Mouse (Mus musculus) kidney, postnatal 0 days (tissue): Measurements from ENCODE around the gene Rxylt1. TPM values are rescaled to one million over a fixed set of nuclear protein-coding genes. Genes with fewer than 3 reads are reported as not detected.

Source experiments
- ATAC-seq: fragments of 200-750 bp; cut with Nextera tagmentation; replicated peaks from 2 replicates; pipeline ENCODE4 v1.8.0; 2017; ENCODE audit warnings: low read depth, moderate number of reproducible peaks, moderate TSS enrichment, moderate library complexity; ENCODE audit not compliant: low FRiP score
- DNase-seq: peaks from one replicate; pipeline ENCODE4 v3.0.0-alpha.2; 2016; ENCODE audit warnings: low spot score
- H3K27ac ChIP-seq: fragments of 300-500 bp; sonication (generic); 2 replicates; pipeline ENCODE4 v1.5.1; 2014; ENCODE audit warnings: mild to moderate bottlenecking
- H3K27me3 ChIP-seq: fragments of 300-500 bp; sonication (generic); 2 replicates; pipeline ENCODE4 v1.6.1; 2014; ENCODE audit warnings: low read length, mixed read lengths; ENCODE audit not compliant: insufficient read depth
- H3K36me3 ChIP-seq: fragments of 300-500 bp; sonication (generic); 2 replicates; pipeline ENCODE4 v1.6.1; 2014; ENCODE audit warnings: low read length, mixed read lengths; ENCODE audit not compliant: insufficient read depth
- H3K4me1 ChIP-seq: fragments of 300-500 bp; sonication (generic); replicated peaks from 2 replicates; pipeline ENCODE4 v1.6.1; 2014; ENCODE audit warnings: antibody characterized with exemption, low read length, mixed read lengths; ENCODE audit not compliant: insufficient read depth
- H3K4me2 ChIP-seq: fragments of 300-500 bp; sonication (generic); 2 replicates; pipeline ENCODE4 v1.6.1; 2014; ENCODE audit warnings: mild to moderate bottlenecking, low read length, moderate library complexity, mixed read lengths
- H3K4me3 ChIP-seq: fragments of 300-500 bp; sonication (generic); replicated peaks from 2 replicates; pipeline ENCODE4 v1.5.1; 2014; ENCODE audit warnings: low read depth, low read length
- H3K9ac ChIP-seq: fragments of 300-500 bp; sonication (generic); 2 replicates; pipeline ENCODE4 v1.6.1; 2014; ENCODE audit warnings: low read depth, low read length
- H3K9me3 ChIP-seq: fragments of 300-500 bp; sonication (generic); replicated peaks from 2 replicates; pipeline ENCODE4 v1.6.1; 2016; ENCODE audit warnings: low read length, inconsistent platforms, mixed read lengths
- CTCF ChIP-seq: IDR thresholded peaks from 2 replicates; pipeline ENCODE4 v1.5.1; 2016; ENCODE audit warnings: antibody characterized with exemption, low read depth, mild to moderate bottlenecking, moderate library complexity
- WGBS: fragments of 180-500 bp; shearing (Covaris S2); extraction: QIAGEN DNeasy Blood & Tissue Kit; methylation state at CpG from one replicate; pipeline ENCODE4 v1.1.7; 2014; 5-methylcytosine and 5-hydroxymethylcytosine counted together
- polyA plus RNA-seq: library from polyadenylated mRNA; unstranded; fragments of >200 nt; fragmentation: Nextera tagmentation; extraction: Ambion mirVana; gene quantifications from 2 replicates; pipeline ENCODE4 v1.2.1, GENCODE M21; 2015

The Rxylt1 gene
- 72.1 and 75.5 TPM in 2 replicates for polyA plus RNA-seq

- H3K27ac ChIP-seq = peak within 1 kb of the TSS; percentile 96
- H3K4me2 ChIP-seq = peak within 1 kb of the TSS; percentile 83
- H3K27me3 ChIP-seq = no peaks in the 10 kb centered on the region
- DNase-seq (peak; percentile 100), ATAC-seq (peak; percentile 98)
- H3K4me1 ChIP-seq = 0 out of 2 replicates have a peak, but pooled peaks cover 3% of the 10 kb centered on the region
- H3K9ac ChIP-seq = peak within 1 kb of the TSS; percentile 90
- no peak for TF ChIP-seq CTCF
- H3K9me3 ChIP-seq = no peaks in the 10 kb centered on the region
- no peaks in the 10 kb centered on the region for H3K36me3 ChIP-seq
- H3K4me3 ChIP-seq = peak within 1 kb of the TSS; percentile 70
- under 1% methylated on average over 29 of the region's 48 CpGs for WGBS
These were observed at the start of gene Rxylt1 for GRCm38 (mm10) chr10:122096980-122097844. Gene Rxylt1 (minus strand): TSS chr10:122097371.

GRCm38 (mm10) chr10:122121290-122121970 lies 24.3 kb upstream of the Rxylt1 start:
- H3K36me3 ChIP-seq = no peaks in the 10 kb centered on the region
- WGBS = 95% methylated on average over 21 of the region's 21 CpGs
- H3K9ac ChIP-seq = no peak overlapping the region
- TF ChIP-seq CTCF = no peak
- H3K27me3 ChIP-seq = no peaks in the 10 kb centered on the region
- DNase-seq (no peak), ATAC-seq (no peak)
- H3K27ac ChIP-seq = no peak overlapping the region
- no peak overlapping the region for H3K4me2 ChIP-seq
- H3K4me3 ChIP-seq = no peak overlapping the region
- H3K4me1 ChIP-seq = no peaks in the 10 kb centered on the region
- H3K9me3 ChIP-seq = no peaks in the 10 kb centered on the region

GRCm38 (mm10) chr10:122120500-122121289 lies 23.5 kb upstream of the Rxylt1 start:
- DNase-seq (no peak), ATAC-seq (no peak)
- TF ChIP-seq CTCF = no peak
- no peak overlapping the region for H3K9ac ChIP-seq
- H3K4me2 ChIP-seq = no peak overlapping the region
- no peaks in the 10 kb centered on the region for H3K36me3 ChIP-seq
- no peak overlapping the region for H3K27ac ChIP-seq
- H3K27me3 ChIP-seq = no peaks in the 10 kb centered on the region
- H3K4me1 ChIP-seq = no peaks in the 10 kb centered on the region
- no peaks in the 10 kb centered on the region for H3K9me3 ChIP-seq
- H3K4me3 ChIP-seq = no peak overlapping the region
- 83% methylated on average over 16 of the region's 16 CpGs for WGBS

GRCm38 (mm10) chr10:122119451-122119850 lies 22.3 kb upstream of the Rxylt1 start:
- H3K4me3 ChIP-seq = no peak overlapping the region
- TF ChIP-seq CTCF = no peak
- no peak overlapping the region for H3K4me2 ChIP-seq
- DNase-seq (no peak), ATAC-seq (no peak)
- no peak overlapping the region for H3K9ac ChIP-seq
- H3K27ac ChIP-seq = no peak overlapping the region
- no peaks in the 10 kb centered on the region for H3K36me3 ChIP-seq
- 69% methylated on average over 6 of the region's 6 CpGs for WGBS
- H3K4me1 ChIP-seq = no peaks in the 10 kb centered on the region
- no peaks in the 10 kb centered on the region for H3K9me3 ChIP-seq
- H3K27me3 ChIP-seq = no peaks in the 10 kb centered on the region

GRCm38 (mm10) chr10:122116636-122117035 lies 19.5 kb upstream of the Rxylt1 start:
- Histone ChIP-seq H3K9me3 (no peaks in the 10 kb centered on the region), H3K4me3 (no peak overlapping the region), H3K36me3 (no peaks in the 10 kb centered on the region), H3K4me1 (no peaks in the 10 kb centered on the region), H3K9ac (no peak overlapping the region), H3K27ac (no peak overlapping the region), H3K4me2 (no peak overlapping the region), H3K27me3 (no peaks in the 10 kb centered on the region)
- ATAC-seq (no peak), DNase-seq (no peak)
- TF ChIP-seq CTCF = no peak
- 66% methylated on average over 11 of the region's 11 CpGs for WGBS

- Histone ChIP-seq H3K9ac (no peak overlapping the region), H3K36me3 (no peaks in the 10 kb centered on the region), H3K9me3 (no peaks in the 10 kb centered on the region), H3K27me3 (no peaks in the 10 kb centered on the region), H3K27ac (no peak overlapping the region), H3K4me1 (no peaks in the 10 kb centered on the region), H3K4me2 (no peak overlapping the region), H3K4me3 (no peak overlapping the region)
- 39% methylated on average over 3 of the region's 3 CpGs for WGBS
- DNase-seq = peak; percentile 22
- ATAC-seq = no peak
- no peak for TF ChIP-seq CTCF
These were observed 9.5 kb upstream of the Rxylt1 start for GRCm38 (mm10) chr10:122106633-122107028.
